Mouse (Mus musculus): ENCODE measurements around the gene Prrc2a.
A peak's percentile ranks its signal among the peaks of the same experiment; 100 is the strongest.

DNA sequence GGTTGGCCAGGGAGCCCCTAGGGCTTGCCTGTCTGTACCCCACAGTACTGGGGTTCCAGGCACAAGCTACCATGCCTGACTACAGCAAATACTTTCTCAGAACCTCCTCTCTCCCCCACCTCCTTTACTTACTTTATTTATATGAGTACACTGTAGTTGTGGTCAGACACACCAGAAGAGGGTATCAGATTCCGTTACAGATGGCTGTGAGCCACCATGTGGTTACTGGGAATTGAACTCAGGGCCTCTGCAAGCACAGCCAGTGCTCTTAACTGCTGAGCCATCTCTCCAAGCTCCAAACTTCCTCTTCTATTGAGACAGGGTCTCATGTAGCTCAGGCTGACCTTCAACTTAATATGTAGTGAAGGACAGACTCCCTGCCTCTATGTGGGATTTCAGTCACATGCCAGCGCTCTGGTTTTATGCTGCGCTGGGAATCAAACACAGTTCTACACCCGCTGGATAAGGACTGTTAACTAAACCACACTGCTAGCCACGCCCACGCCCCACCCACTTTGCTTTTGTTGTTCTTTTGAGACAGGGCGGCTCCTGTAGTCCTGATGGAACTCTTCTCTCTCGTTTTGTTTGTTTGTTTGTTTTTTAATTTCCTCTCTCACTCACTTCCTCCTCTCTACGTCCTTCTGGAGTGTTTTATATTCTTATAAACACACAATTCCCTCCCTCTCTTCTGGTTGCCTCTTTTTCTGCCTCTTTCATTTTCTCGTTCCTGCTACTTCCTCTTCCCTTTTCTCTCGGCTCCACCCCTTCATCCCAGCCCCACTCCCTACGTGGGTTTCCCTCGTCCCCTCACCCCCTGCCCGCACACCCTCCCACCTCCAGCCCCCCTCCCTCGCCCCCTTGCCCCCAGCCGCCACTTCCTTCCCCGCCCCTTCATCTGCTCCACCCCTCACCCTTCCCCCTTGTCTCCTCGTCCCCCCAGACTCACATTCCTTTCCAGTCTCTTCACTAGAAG, 21.2 kb upstream of the Prrc2a start:
- TF ChIP-seq GATA1 (IDR thresholded peaks at IDR 0.05; ENCODE audit: low read depth, low read length) (0 out of 2 replicates have a peak, but pooled peaks have one; percentile 2), POLR2A (IDR thresholded peaks at IDR 0.05; ENCODE audit: control insufficient read depth in 1 of 2, insufficient read depth in 1 of 2, low read depth in 1 of 2, low read length in 2 of 2, poor library complexity in 1 of 2) (peak in 1 of 2 experiments; percentile 65; a peak in 1 of 4 replicates), TCF12 (IDR thresholded peaks at IDR 0.05; ENCODE audit: low read depth, low read length) (0 out of 2 replicates have a peak, but pooled peaks have one; percentile 37), CTCF (IDR thresholded peaks at IDR 0.05 in 2 of 3, conservative IDR thresholded peaks at IDR 0.05 in 1 of 3; ENCODE audit: control insufficient read depth in 1 of 3, insufficient read depth in 1 of 3, low read depth in 2 of 3, low read length in 3 of 3, poor library complexity in 1 of 3, severe bottlenecking in 1 of 3) (no peak), NRF1 (IDR thresholded peaks at IDR 0.05; ENCODE audit: insufficient read depth, low read depth, low read length, poor library complexity, severe bottlenecking) (no peak), MAZ (IDR thresholded peaks at IDR 0.05; ENCODE audit: low read depth, low read length) (no peak), MAFK (IDR thresholded peaks at IDR 0.05; ENCODE audit: borderline replicate concordance, low read depth, low read length) (0 out of 2 replicates have a peak, but pooled peaks have one; percentile 37), SMC3 (IDR thresholded peaks at IDR 0.05; ENCODE audit: low read depth, low read length) (0 out of 2 replicates have a peak, but pooled peaks have one; percentile 12), EP300 (IDR thresholded peaks at IDR 0.05; ENCODE audit: low read depth in 1 of 2, low read length in 2 of 2) (peak in 1 of 2 experiments; percentile 38; a peak in 3 of 4 replicates), BHLHE40 (IDR thresholded peaks at IDR 0.05; ENCODE audit: borderline replicate concordance, low read depth, low read length) (peak; percentile 75; the same call in 1 of the 2 replicates)
